Mouse (Mus musculus) forebrain, embryonic 15.5 days (tissue): Measurements from ENCODE around the gene Otop2. TPM values are rescaled to one million over a fixed set of nuclear protein-coding genes. Genes with fewer than 3 reads are reported as not detected.
A peak's percentile ranks its signal among the peaks of the same experiment; 100 is the strongest.

ENCODE experiments used
- ATAC-seq: fragments of 200-750 bp; cut with Nextera tagmentation; replicated peaks from 2 replicates; pipeline ENCODE4 v1.8.0; 2017; ENCODE audit warnings: mild to moderate bottlenecking, moderate TSS enrichment, moderate library complexity
- H3K27ac ChIP-seq: fragments of 300-500 bp; sonication (generic); replicated peaks from 2 replicates; pipeline ENCODE4 v1.5.1; 2015; ENCODE audit warnings: mild to moderate bottlenecking, inconsistent platforms
- H3K27me3 ChIP-seq: fragments of 300-500 bp; sonication (generic); 2 replicates; pipeline ENCODE4 v1.6.1; 2015; ENCODE audit warnings: inconsistent platforms
- H3K36me3 ChIP-seq: fragments of 300-500 bp; sonication (generic); 2 replicates; pipeline ENCODE4 v1.6.1; 2015; ENCODE audit warnings: mild to moderate bottlenecking, inconsistent platforms
- H3K4me1 ChIP-seq: fragments of 300-500 bp; sonication (generic); 2 replicates; pipeline ENCODE4 v1.6.1; 2015; ENCODE audit warnings: inconsistent platforms
- H3K4me2 ChIP-seq: fragments of 300-500 bp; sonication (generic); replicated peaks from 2 replicates; pipeline ENCODE4 v1.6.1; 2015; ENCODE audit warnings: mild to moderate bottlenecking, inconsistent platforms
- H3K4me3 ChIP-seq: fragments of 300-500 bp; sonication (generic); 2 replicates; pipeline ENCODE4 v1.5.1; 2015; ENCODE audit warnings: mild to moderate bottlenecking, inconsistent platforms
- H3K9ac ChIP-seq: fragments of 300-500 bp; sonication (generic); replicated peaks from 2 replicates; pipeline ENCODE4 v1.6.1; 2015; ENCODE audit warnings: mild to moderate bottlenecking, inconsistent platforms
- H3K9me3 ChIP-seq: fragments of 300-500 bp; sonication (generic); 2 replicates; pipeline ENCODE4 v1.6.1; 2016; ENCODE audit warnings: inconsistent platforms
- WGBS: fragments of 180-500 bp; shearing (Covaris S2); methylation state at CpG from one replicate; pipeline ENCODE4 v1.1.7; 2015; ENCODE audit warnings: mixed read lengths; 5-methylcytosine and 5-hydroxymethylcytosine counted together
- polyA plus RNA-seq: library from polyadenylated mRNA; unstranded; fragments of >200 nt; fragmentation: Nextera tagmentation; extraction: Ambion mirVana; gene quantifications from 2 replicates; pipeline ENCODE4 v1.2.1, GENCODE M21; 2015

Otop2 gene
- polyA plus RNA-seq, 1 experiment from 2014 or later: not detected

DNA sequence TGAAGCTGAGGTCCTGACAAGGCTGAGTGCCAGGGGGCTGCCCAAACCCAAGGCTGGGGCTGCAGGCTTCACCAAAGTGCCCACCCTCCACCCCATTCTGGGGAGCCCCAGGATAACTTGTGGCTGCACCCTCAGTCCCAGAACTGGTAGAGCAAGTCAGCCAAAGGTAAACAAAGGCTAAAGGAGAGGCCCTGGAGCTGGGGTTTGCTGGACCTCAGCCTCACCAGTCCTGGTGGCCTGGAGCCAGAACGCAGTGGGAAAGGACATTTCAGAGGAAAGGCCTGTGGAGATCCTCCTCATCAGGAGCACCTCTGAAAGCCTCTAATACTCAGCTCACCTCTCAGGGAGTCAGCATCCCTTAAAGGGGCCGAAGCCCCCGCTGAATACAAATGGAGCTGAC, 57.2 kb downstream of the Otop2 start:
- ATAC-seq: no peak
- 91% methylated on average over 3 of the region's 3 CpGs for WGBS
- no peak overlapping the region for H3K9ac ChIP-seq

DNA sequence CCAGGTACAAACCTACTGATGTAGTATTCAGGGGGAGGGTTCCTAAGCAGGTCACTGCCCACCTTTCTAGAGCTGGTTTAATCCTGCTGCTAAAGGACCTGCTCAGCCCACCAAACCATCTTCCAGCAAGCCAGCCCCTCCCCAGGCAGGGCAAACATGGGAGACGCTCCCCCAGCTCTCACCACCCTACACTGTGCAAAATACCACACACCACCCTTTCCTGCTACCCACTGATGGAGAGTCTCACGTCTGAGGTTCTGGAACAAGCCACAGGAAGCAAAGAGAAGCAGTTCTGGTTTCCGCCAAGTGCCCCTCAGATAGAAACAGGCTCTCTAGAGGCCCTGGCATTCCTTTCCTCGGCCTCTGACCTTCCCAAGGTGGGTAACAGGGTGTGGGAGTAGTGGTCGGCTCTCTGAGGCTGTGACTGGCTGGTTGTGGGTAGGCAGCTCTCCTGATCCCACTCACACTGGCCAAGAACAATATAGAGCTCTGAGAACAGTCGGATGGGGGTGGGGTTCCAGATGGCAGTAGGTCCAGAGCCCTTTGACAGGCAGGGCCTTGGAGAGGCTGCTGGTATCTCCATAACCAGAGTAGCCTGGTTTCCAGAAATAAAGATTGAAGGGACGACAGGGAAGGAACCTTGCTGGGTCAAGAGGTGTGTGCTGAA, 59.2 kb downstream of the Otop2 start:
- peaks cover 18% of the 10 kb centered on the region for H3K4me1 ChIP-seq
- H3K36me3 ChIP-seq: no peaks in the 10 kb centered on the region
- no peaks in the 10 kb centered on the region for H3K9me3 ChIP-seq
- peak; percentile 23; the same call in 1 of the 2 replicates for ATAC-seq
- peak overlapping the region; percentile 57 for H3K4me3 ChIP-seq
- H3K27ac ChIP-seq: peak overlapping the region; percentile 82
- no peaks in the 10 kb centered on the region for H3K27me3 ChIP-seq
- H3K4me2 ChIP-seq: peak overlapping the region; percentile 74
- 47% methylated on average over 7 of the region's 7 CpGs for WGBS
- H3K9ac ChIP-seq: peak overlapping the region; percentile 77; the same call in 1 of the 2 replicates

More for the DNA sequence above, 57.2 kb downstream of the Otop2 start:
- Histone ChIP-seq H3K27me3 (no peaks in the 10 kb centered on the region), H3K4me2 (no peak overlapping the region), H3K27ac (no peak overlapping the region), H3K4me1 (peaks cover 22% of the 10 kb centered on the region), H3K4me3 (no peak overlapping the region), H3K36me3 (no peaks in the 10 kb centered on the region), H3K9me3 (no peaks in the 10 kb centered on the region)

DNA sequence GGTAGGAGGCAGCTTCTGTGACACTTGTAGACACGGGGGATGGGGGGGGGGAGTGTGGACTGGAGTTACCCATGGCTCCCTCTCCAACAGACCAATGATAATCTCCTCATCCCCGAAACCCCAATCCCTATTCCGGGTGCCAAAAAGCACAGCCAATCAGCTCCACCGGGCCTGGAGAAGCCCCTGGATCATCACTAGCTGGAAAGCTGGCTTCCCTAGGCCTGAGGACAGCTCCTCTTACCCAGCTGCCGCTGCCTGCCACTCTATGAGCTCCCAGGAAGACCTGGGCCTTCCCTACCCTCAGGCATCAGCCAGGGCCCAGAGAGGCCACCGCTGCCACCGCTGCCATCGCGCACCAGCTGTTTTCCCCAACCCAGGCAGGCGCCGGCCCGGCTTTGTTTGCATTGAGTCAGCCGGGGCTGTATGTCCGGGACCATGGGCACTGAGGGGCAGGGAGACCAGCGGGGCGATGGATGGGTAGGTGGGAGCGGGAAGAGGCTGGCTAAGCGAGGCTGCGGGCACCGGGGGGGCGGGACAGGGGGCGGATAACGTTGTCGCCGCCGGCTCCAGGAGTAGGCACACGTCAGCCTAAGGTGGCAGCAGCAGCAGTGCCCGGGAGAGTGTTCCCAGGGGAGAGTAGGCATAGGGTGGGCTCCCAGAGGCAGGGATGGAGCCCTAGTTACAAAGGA, 59.9 kb downstream of the Otop2 start:
- no peaks in the 10 kb centered on the region for H3K27me3 ChIP-seq

DNA sequence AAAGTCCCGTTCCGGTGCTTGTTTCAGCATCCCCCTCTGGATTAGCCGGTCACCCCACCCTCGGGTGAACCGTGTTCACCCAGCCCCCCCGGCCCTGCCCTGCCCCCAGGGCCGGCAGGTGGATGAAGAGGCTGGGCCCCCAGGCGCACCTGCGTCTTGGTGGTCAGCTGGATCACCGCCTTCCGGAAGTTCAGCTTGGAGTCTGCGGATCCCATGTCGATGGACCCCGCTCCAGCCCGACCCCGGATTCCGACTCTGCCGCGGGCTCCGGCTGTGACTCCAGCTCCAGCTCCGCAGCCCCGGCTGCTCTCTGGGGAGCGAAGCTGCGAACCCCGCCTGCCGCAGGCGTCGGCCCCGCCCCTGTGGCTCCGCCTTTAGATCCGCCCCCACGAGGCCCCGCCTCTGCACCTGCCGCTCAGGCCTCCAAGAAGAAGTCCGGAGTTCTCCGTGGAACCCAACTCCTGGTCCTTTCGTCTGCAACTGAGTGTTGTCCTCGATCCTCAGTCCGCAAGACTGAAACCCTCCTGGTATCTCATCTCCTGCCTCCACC, 60.5 kb downstream of the Otop2 start, which contains the start of gene Hid1:
TSS of gene Hid1 (minus strand) at position 362 of the 550 bp plus-strand sequence.
- Histone ChIP-seq H3K4me2 (peak within 1 kb of the TSS; percentile 74), H3K27ac (peak within 1 kb of the TSS; percentile 82), H3K36me3 (no peaks in the 10 kb centered on the region), H3K27me3 (no peaks in the 10 kb centered on the region), H3K9me3 (no peaks in the 10 kb centered on the region), H3K4me3 (peak within 1 kb of the TSS; percentile 57), H3K4me1 (peaks cover 18% of the 10 kb centered on the region), H3K9ac (peak within 1 kb of the TSS; percentile 77)
- WGBS: under 1% methylated on average over 35 of the region's 39 CpGs
- ATAC-seq: peak; percentile 86

More for the DNA sequence above, 59.9 kb downstream of the Otop2 start:
- Histone ChIP-seq H3K36me3 (no peaks in the 10 kb centered on the region), H3K9me3 (no peaks in the 10 kb centered on the region), H3K4me3 (peak overlapping the region; percentile 57), H3K27ac (peak overlapping the region; percentile 82), H3K4me2 (peak overlapping the region; percentile 74), H3K9ac (peak overlapping the region; percentile 77), H3K4me1 (peaks cover 18% of the 10 kb centered on the region)
- WGBS: under 1% methylated on average over 28 of the region's 28 CpGs
- ATAC-seq: peak; percentile 80

DNA sequence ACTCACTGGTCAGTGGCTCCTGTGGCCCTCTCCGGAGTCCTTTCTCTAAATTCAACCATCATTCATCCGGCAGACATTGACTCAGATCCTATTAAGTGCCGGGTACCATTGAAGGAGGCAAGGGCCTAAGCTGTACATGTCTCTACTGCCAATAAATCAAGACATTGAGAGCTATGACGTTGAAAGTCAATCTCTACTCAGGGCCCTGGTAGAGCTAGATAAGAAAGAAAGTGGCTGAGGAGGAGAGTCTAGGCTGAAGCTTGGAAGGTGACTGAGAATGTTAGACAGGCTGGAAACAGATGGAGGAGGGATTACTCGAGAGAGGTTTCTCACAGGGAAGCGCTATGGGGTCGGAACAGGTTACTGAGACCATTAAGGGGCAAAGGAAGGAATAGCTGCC, 63.4 kb downstream of the Otop2 start:
- Histone ChIP-seq H3K4me3 (no peak overlapping the region), H3K36me3 (no peaks in the 10 kb centered on the region), H3K4me1 (peaks cover 32% of the 10 kb centered on the region), H3K27me3 (no peaks in the 10 kb centered on the region), H3K9ac (no peak overlapping the region), H3K4me2 (no peak overlapping the region), H3K9me3 (no peaks in the 10 kb centered on the region), H3K27ac (no peak overlapping the region)
- WGBS: 64% methylated on average over 7 of the region's 7 CpGs
- ATAC-seq: no peak

DNA sequence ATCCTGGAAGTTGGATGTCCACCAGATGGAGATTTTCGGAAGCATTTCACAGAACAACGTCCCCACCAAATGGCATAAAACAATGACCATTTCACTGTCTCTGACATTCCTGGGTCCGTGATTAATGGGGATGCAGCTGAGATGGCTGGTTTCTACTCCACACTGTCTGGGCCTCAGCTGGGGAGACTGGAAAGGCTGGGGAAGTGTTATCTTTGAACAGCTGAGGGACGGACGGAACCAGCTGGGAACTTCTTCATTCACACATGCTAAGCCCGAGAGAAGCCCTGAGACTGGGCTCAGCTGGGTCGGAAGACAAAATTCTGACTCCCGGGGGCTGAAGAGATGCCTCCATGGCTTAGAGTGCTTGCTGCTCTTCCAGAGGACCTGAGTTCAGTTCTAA, 64.4 kb downstream of the Otop2 start:
- WGBS: 72% methylated on average over 8 of the region's 8 CpGs
- Histone ChIP-seq H3K4me3 (no peak overlapping the region), H3K9ac (no peak overlapping the region), H3K4me2 (no peak overlapping the region), H3K9me3 (no peaks in the 10 kb centered on the region), H3K27ac (no peak overlapping the region), H3K27me3 (no peaks in the 10 kb centered on the region), H3K36me3 (no peaks in the 10 kb centered on the region), H3K4me1 (peaks cover 26% of the 10 kb centered on the region)
- ATAC-seq: no peak

DNA sequence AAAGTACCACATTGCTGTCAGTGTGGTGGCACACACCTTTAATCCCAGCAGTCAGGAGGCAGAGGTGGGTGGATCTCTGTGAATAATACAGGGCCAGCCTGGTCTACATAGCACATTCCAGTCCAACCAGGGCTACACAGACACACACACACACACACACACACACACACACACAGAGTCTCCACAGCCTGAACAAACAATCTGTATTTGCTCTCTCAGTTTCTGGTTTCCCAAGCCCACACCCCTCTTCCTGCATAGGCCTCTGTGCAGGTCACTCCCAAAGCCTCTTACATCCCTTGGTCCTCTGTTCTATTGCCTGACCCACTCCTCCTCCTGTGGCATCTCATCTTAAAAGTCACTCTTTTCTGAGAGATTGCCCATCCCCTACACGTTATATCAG, 65.1 kb downstream of the Otop2 start:
- no peak for ATAC-seq
- Histone ChIP-seq H3K36me3 (no peaks in the 10 kb centered on the region), H3K4me1 (peaks cover 19% of the 10 kb centered on the region), H3K9me3 (no peaks in the 10 kb centered on the region), H3K9ac (no peak overlapping the region), H3K27me3 (no peaks in the 10 kb centered on the region), H3K4me3 (no peak overlapping the region), H3K27ac (no peak overlapping the region), H3K4me2 (no peak overlapping the region)
- WGBS: 73% methylated on average over 1 of the region's 1 CpGs

DNA sequence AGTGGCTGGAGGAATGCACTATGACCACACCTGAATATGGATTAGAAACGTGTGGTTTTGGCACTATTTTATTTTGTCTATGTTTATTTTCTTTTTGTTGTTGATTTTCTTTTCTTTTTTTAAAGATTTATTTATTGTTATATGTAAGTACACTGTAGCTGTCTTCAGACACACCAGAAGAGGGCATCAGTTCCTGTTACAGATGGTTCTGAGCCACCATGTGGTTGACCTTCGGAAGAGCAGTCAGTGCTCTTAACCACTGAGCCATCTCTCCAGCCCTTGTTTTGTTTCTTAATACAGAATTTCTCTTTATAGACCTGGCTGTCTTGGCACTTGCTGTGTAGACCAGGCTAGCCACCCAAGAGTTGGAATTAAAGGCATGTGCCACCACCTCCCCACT, 65.8 kb downstream of the Otop2 start:
- Histone ChIP-seq H3K9me3 (no peaks in the 10 kb centered on the region), H3K27ac (no peak overlapping the region), H3K4me2 (no peak overlapping the region), H3K9ac (no peak overlapping the region), H3K4me1 (peaks cover 17% of the 10 kb centered on the region), H3K4me3 (no peak overlapping the region), H3K27me3 (no peaks in the 10 kb centered on the region), H3K36me3 (no peaks in the 10 kb centered on the region)
- WGBS: 48% methylated on average over 2 of the region's 2 CpGs
- ATAC-seq: no peak

DNA sequence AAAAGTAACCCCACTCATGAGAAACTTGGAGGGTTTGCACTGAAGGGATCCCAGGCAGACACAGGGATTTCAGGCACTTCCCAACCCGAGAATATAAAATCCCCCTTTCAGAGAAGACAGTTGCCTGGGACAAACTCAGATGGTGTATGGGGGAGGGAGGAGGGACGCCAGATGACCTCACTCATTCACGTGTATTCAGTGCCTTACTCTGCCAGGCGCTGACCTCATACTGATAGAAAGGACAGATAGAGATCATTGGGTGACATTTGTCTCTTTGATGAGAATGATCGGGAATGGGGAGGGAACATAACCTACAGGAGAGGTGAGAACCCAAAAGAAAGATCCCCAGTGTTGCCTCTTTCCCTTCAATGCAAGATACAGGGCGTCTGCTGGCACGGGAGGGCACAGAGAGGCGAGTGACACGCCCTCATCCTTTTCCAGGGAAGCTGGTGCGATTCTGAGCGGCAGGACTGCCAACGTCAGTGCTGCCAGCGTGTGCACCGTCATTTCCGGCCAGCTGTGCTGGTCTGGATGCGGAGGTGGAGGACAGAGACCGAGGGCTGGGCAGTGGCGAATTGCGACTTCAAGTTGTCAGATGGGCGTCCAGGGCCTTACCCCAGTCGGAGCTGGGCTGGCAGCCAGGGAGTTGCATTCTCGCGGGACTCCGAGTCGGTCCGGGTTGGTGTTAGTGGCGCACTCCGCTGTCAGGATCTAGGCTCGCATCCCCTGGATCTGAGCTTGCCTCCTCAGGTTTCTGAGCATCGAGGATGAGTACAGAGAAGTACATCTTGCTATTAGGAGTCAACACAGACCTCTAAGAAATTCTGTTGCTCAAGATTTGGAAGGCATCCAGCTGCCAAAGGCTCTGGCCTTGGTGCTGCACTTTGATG, 67.1 kb downstream of the Otop2 start:
- Histone ChIP-seq H3K4me2 (peak overlapping the region; percentile 82), H3K27ac (peak overlapping the region; percentile 65), H3K4me3 (peak overlapping the region; percentile 50), H3K27me3 (no peaks in the 10 kb centered on the region), H3K4me1 (peaks cover 16% of the 10 kb centered on the region), H3K36me3 (no peaks in the 10 kb centered on the region), H3K9me3 (no peaks in the 10 kb centered on the region), H3K9ac (peak overlapping the region; percentile 63)
- ATAC-seq: peak; percentile 64
- WGBS: 2% methylated on average over 30 of the region's 30 CpGs

DNA sequence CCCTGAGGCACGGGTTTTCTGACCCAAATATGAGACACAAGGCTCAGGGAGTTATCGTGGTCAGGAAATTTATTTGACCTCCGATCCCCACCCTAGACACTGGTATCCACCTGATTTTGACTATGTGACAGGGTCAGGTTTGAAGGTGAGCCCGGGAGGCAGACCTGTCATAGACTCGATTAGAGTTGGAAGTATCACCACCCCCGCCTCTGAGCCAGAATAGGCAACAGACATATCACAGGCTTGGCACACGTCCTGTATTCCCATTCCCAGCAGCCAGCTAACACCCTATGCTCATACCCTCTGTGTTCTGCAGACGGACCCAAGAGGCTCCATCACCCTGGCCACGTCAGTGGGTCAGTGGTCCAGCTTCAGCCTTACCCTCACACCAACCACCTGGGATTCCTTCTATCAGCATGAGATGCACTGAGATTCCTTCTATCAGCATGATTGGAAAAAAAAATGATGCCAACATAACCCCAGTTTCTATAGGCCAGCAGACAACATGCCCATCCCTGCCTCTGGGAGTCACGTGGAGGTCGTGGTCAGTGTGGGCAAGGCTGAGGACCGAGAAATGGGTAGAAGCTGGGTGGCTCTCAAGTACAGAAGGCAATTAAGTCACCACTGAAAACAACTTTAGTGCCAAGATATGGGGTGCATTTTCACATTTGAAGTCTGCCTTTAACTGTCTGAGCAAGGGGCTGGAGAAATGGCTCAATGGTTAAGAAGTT, 67.9 kb downstream of the Otop2 start:
- peak overlapping the region; percentile 63; the same call in 1 of the 2 replicates for H3K9ac ChIP-seq
- 58% methylated on average over 12 of the region's 12 CpGs for WGBS
- H3K4me3 ChIP-seq: peak overlapping the region; percentile 50
- peaks cover 16% of the 10 kb centered on the region for H3K4me1 ChIP-seq
- peak overlapping the region; percentile 82 for H3K4me2 ChIP-seq
- ATAC-seq: peak; percentile 54
- no peaks in the 10 kb centered on the region for H3K27me3 ChIP-seq
- peak overlapping the region; percentile 65 for H3K27ac ChIP-seq
- H3K9me3 ChIP-seq: no peaks in the 10 kb centered on the region
- no peaks in the 10 kb centered on the region for H3K36me3 ChIP-seq

DNA sequence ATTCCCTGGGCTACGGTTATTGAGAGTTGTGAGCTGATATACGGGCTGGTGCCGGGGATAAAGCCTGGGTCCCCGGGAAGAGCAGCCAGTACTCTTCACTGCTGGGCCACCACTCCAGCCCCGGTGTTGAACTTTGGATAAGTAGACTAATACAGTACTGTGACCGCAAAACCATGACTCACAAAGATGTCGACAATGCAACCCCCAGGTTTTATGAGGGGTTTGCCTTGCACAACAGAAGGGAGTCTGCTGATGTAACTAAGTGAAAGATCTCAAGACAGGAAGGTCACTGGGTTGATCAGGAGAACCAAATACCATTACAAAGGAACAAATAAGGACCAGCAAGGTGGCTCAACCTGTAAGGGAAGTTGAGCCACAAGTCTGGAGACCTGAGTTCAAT, 69.8 kb downstream of the Otop2 start:
- H3K4me1 ChIP-seq: peaks cover 21% of the 10 kb centered on the region
- no peaks in the 10 kb centered on the region for H3K36me3 ChIP-seq
- H3K27me3 ChIP-seq: no peaks in the 10 kb centered on the region
- 78% methylated on average over 7 of the region's 7 CpGs for WGBS
- H3K4me3 ChIP-seq: no peak overlapping the region
- H3K9me3 ChIP-seq: no peaks in the 10 kb centered on the region
- no peak for ATAC-seq
- H3K27ac ChIP-seq: no peak overlapping the region
- no peak overlapping the region for H3K9ac ChIP-seq
- H3K4me2 ChIP-seq: no peak overlapping the region
